Mouse (Mus musculus): ENCODE data around the gene Enox2.

The Enox2 gene

GRCm38 (mm10) chrX:49287700-49288563 is at the start of gene Enox2:
Enox2 (minus strand) TSS chrX:49288259.
- DNase-seq (ENCODE audit: inconsistent age in 2 of 2, low spot score in 1 of 2), result peak; percentile 86 to 95

GRCm38 (mm10) chrX:49309496-49309895 is 21.4 kb upstream of the Enox2 start:
- peak in 1 of 2 experiments; percentile 36 for DNase-seq (ENCODE audit: inconsistent age in 2 of 2, low spot score in 1 of 2)

DNA sequence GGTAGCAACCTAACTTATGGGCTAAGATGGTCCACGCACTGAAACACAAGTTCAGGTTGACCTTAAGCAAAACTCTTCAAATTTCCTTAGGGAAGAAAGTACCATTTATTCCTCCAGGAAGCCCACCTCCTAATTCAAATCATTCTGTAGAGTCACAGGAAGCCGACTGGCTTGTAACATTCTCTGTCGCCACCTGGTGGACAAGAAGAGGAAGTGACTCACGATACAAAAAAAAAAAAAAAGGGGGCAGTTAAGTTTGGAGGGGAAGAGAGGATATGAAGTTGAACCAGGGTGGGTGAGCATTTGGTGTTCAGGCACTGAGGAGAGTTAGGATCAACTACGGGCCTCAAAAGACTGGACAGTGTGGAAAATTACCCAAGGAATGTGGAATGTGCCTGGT is 18.6 kb upstream of the Enox2 start:
- peak; percentile 5 to 55 for DNase-seq (ENCODE audit: inconsistent age in 2 of 2, low spot score in 1 of 2)

DNA sequence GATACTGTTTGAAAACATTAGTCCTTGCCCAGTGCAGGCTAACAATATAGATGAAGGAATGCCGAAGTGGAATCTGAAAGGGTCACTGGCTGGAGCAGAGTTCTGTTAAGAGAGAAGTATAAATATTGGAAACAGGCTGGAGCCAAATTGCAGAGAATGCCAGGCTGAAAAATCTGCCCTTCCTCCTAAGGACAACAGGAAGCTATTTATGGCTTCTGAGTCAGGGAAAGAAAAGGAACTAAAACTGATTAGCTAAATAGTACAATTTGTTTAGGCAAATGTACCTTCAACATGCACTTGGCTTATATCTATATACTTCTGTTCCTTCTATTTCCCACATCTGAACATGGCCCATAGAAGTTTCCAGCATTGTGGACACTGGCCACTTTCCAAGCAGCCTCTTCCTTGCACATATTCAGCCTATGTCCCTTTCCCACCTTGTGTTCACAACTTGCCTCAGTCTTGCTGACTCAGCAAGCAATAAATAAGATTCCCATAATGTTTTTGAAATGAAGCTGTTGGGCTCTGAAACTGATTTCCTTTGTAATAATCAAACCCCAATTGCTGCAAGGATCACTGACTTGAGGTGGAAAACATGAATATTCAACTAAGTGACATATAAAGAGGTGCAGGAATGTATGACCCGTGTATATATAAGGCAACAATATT is 8.0 kb downstream of the Enox2 start:
- peak in 1 of 2 experiments; percentile 36 for DNase-seq (ENCODE audit: inconsistent age in 2 of 2, low spot score in 1 of 2)

GRCm38 (mm10) chrX:49273487-49274042 is 14.5 kb downstream of the Enox2 start:
- DNase-seq (ENCODE audit: inconsistent age in 2 of 2, low spot score in 1 of 2), result no peak

GRCm38 (mm10) chrX:49250816-49251215 is 37.2 kb downstream of the Enox2 start:
- no peak for DNase-seq (ENCODE audit: inconsistent age in 2 of 2, low spot score in 1 of 2)

GRCm38 (mm10) chrX:49225792-49226426 is 62.1 kb downstream of the Enox2 start:
- no peak for DNase-seq (ENCODE audit: inconsistent age in 2 of 2, low spot score in 1 of 2)

- DNase-seq (ENCODE audit: inconsistent age in 2 of 2, low spot score in 1 of 2), result no peak
These were observed 71.6 kb downstream of the Enox2 start for GRCm38 (mm10) chrX:49216422-49216821.

DNA sequence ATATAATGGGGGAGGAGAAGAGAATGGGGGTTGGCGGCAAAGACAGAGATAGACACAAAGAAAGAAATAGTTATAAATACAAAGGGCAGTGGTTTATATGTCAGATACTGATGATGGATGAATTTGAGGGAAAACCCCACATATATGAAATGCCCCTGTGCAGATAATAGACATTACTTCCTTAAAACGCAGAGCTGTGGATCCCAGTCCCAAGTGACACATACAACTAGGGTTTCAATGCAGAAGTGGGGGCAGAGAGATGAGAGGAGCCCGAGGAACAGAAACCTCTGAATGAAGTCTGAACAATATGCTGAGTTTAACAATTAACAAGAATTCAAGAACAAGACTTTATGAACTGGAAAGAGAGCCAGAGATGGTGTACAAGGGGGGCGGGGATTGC is 91.7 kb downstream of the Enox2 start:
- no peak for DNase-seq (ENCODE audit: inconsistent age in 2 of 2, low spot score in 1 of 2)

GRCm38 (mm10) chrX:49181136-49181535 is 106.9 kb downstream of the Enox2 start:
- DNase-seq (ENCODE audit: inconsistent age in 2 of 2, low spot score in 1 of 2), result peak in 1 of 2 experiments; percentile 17

DNA sequence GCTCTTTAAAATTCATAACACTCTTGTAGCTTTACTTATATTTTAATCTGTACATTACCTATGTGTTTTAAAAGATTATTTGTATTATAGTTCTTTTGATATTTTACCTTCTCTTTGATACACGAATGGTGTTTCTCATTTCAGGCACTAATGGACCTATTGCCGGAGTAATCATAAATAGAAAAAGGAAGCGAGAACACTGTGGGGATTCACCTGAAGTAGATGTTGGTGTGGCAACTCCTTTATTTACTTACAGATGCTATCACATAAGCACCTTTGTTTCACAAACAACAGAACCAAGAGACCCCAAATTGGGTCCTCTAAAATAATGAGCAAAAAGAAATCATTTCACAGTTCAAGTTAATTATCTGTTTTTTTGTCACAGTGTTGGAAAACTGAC is 109.4 kb downstream of the Enox2 start:
- no peak for DNase-seq (ENCODE audit: inconsistent age in 2 of 2, low spot score in 1 of 2)

DNA sequence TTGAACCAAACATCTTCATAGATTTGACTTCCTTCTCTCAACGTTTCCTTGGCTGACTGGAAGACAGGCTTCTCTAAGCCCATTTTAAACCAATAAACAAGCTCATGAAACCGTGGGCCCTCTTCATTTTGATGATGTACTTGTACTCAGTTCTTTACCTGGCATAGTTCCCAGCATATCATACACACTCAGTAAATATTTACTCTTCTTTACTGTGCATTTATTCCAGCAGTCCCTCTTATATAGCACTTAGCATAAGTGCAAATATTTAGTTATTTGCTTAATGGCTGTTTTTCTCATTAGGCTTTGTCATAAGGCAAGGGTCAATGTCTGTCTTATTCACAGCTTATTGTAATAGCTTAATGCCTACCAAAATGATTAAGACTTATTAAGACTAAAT is 133.8 kb downstream of the Enox2 start:
- no peak for DNase-seq (ENCODE audit: inconsistent age in 2 of 2, low spot score in 1 of 2)

GRCm38 (mm10) chrX:49124774-49125429 is 163.2 kb downstream of the Enox2 start:
- DNase-seq (ENCODE audit: inconsistent age in 2 of 2, low spot score in 1 of 2), result no peak

GRCm38 (mm10) chrX:49116465-49116864 is 171.6 kb downstream of the Enox2 start:
- DNase-seq (ENCODE audit: inconsistent age in 2 of 2, low spot score in 1 of 2), result peak in 1 of 2 experiments; percentile 36

- peak in 1 of 2 experiments; percentile 26 for DNase-seq (ENCODE audit: inconsistent age in 2 of 2, low spot score in 1 of 2)
These were observed 175.6 kb downstream of the Enox2 start for GRCm38 (mm10) chrX:49112412-49112811.

- DNase-seq (ENCODE audit: inconsistent age in 2 of 2, low spot score in 1 of 2), result peak; percentile 7 to 42
These were observed 187.5 kb downstream of the Enox2 start for GRCm38 (mm10) chrX:49100542-49100941.

DNA sequence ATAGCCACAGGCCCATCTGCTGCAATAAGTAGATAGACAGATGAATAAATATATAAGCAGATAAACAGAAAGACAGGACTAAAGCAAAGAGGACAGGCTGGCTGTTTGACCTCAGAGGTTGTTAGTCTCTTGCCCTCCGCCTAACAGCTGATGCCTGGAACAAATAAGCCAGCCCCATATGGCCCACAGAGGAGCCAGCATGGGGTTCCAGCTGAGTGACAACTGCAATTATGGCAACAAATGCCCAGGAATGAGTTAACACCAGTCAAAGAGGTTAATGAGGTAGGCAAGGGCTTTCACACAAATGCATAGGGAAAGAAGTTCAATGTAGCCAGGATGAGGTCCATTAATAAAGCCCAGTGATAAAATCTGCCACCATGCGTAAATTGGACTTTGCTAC is 191.8 kb downstream of the Enox2 start:
- DNase-seq (ENCODE audit: inconsistent age in 2 of 2, low spot score in 1 of 2), result no peak

DNA sequence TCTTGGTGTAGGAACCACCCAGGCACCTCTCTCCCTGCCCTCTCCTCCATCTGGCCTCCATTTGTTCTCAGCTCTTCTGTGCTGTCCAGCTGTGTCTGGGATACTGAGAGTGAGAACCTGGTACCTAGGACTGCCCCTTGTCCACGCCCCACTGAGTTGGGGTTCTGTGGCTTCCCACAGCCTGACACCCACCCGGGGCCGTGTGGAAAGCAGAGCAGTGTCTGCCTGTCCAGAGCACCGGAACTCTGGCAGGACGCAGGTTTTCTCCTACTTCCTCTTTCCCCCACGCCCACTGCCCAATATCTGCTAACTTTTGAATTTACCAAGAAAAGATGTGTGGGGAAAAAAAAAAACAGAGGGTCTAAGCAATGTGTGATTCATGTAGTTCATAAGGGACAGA is 213.0 kb downstream of the Enox2 start:
- no peak for DNase-seq (ENCODE audit: inconsistent age in 2 of 2, low spot score in 1 of 2)

DNA sequence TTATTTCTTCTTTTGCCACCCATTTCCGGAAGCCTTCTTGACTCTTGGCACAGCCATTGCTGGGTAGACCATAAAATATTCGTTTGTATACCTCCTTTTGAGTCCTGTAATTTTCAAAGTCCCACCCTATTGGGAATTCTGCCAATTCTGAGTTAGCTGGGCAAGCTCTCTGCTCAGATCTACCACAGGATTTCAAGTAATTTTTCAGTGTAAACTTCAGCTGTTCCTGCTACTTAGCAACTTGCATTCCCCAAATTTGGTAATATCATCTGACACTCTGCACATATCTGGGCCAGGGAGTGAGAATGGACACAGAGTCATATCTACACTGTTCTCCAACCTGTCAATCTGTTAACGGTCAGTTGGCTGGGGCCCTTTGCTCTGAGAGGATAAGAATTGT is 214.5 kb downstream of the Enox2 start:
- DNase-seq (ENCODE audit: inconsistent age in 2 of 2, low spot score in 1 of 2), result peak in 1 of 2 experiments; percentile 28

GRCm38 (mm10) chrX:49045118-49045517 is 242.9 kb downstream of the Enox2 start:
- DNase-seq (ENCODE audit: inconsistent age in 2 of 2, low spot score in 1 of 2), result no peak

DNA sequence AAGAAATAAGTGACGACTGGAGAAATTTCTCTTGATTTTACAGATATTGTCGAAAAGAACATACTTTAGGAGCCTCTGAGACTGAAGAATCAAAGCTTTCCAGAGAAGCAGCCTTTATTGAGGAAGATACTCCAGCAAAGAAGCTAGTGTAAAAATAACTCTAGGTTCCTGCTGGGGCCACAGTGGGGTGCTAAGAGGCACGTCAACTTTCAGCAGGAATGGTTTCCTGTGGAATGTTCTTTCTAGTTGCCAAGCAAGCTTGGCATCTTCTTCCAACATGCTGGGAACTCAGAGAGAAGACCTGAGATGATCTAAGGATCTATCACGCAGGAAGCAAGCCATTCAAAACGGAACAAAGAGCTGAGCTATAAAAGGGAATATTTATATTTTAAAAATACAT is 278.3 kb downstream of the Enox2 start:
- DNase-seq (ENCODE audit: inconsistent age in 2 of 2, low spot score in 1 of 2), result no peak
